Mouse (Mus musculus): ENCODE results near the gene Il31ra. TPM values are rescaled to one million over a fixed set of nuclear protein-coding genes. Genes with fewer than 3 reads are reported as not detected.

Il31ra gene
- polyA plus RNA-seq, 1 experiment from 2014 or later = 0.22 TPM

GRCm38 (mm10) chr13:112510437-112511212, 83.5 kb downstream of the Il31ra start:
- Histone ChIP-seq H3K4me1 (ENCODE audit: control insufficient read depth, insufficient read depth, low read length) (no peaks in the 10 kb centered on the region), H3K27ac (ENCODE audit: low read length) (no peak overlapping the region), H3K9ac (replicated peaks; ENCODE audit: low read depth, low read length) (no peak overlapping the region), H3K4me3 (ENCODE audit: low read depth, low read length) (no peak overlapping the region), H3K9me3 (ENCODE audit: control insufficient read depth, low read depth, low read length) (no peaks in the 10 kb centered on the region), H3K4me2 (replicated peaks; ENCODE audit: low read depth, low read length) (no peak overlapping the region), H3K27me3 (ENCODE audit: control insufficient read depth, insufficient read depth, low read length) (no peaks in the 10 kb centered on the region), H3K36me3 (ENCODE audit: control insufficient read depth, insufficient read depth, low read length) (peaks cover 15% of the 10 kb centered on the region)
- 91% methylated on average over 19 of the region's 19 CpGs for WGBS
- ATAC-seq (ENCODE audit: insufficient number of reproducible peaks, insufficient read depth, low FRiP score, low read depth) = no peak

GRCm38 (mm10) chr13:112509465-112509864, 84.7 kb downstream of the Il31ra start:
- Histone ChIP-seq H3K9me3 (ENCODE audit: control insufficient read depth, low read depth, low read length) (no peaks in the 10 kb centered on the region), H3K36me3 (ENCODE audit: control insufficient read depth, insufficient read depth, low read length) (peaks cover 26% of the 10 kb centered on the region), H3K4me1 (ENCODE audit: control insufficient read depth, insufficient read depth, low read length) (no peaks in the 10 kb centered on the region), H3K9ac (replicated peaks; ENCODE audit: low read depth, low read length) (no peak overlapping the region), H3K4me3 (ENCODE audit: low read depth, low read length) (no peak overlapping the region), H3K27me3 (ENCODE audit: control insufficient read depth, insufficient read depth, low read length) (no peaks in the 10 kb centered on the region), H3K27ac (ENCODE audit: low read length) (no peak overlapping the region), H3K4me2 (replicated peaks; ENCODE audit: low read depth, low read length) (no peak overlapping the region)
- 20% methylated on average over 4 of the region's 4 CpGs for WGBS
- ATAC-seq (ENCODE audit: insufficient number of reproducible peaks, insufficient read depth, low FRiP score, low read depth) = no peak

- ATAC-seq (ENCODE audit: insufficient number of reproducible peaks, insufficient read depth, low FRiP score, low read depth) = no peak
- H3K4me1 ChIP-seq (ENCODE audit: control insufficient read depth, insufficient read depth, low read length) = no peaks in the 10 kb centered on the region
- WGBS = 85% methylated on average over 5 of the region's 5 CpGs
Observed at GRCm38 (mm10) chr13:112508487-112508886, 85.7 kb downstream of the Il31ra start.

GRCm38 (mm10) chr13:112507691-112508090, 86.5 kb downstream of the Il31ra start:
- H3K9ac ChIP-seq (replicated peaks; ENCODE audit: low read depth, low read length) = no peak overlapping the region
- no peak for ATAC-seq (ENCODE audit: insufficient number of reproducible peaks, insufficient read depth, low FRiP score, low read depth)
- H3K36me3 ChIP-seq (ENCODE audit: control insufficient read depth, insufficient read depth, low read length) = peaks cover 44% of the 10 kb centered on the region
- no peaks in the 10 kb centered on the region for H3K27me3 ChIP-seq (ENCODE audit: control insufficient read depth, insufficient read depth, low read length)
- H3K4me2 ChIP-seq (replicated peaks; ENCODE audit: low read depth, low read length) = no peak overlapping the region
- H3K9me3 ChIP-seq (ENCODE audit: control insufficient read depth, low read depth, low read length) = no peaks in the 10 kb centered on the region
- H3K4me3 ChIP-seq (ENCODE audit: low read depth, low read length) = no peak overlapping the region
- WGBS = 81% methylated on average over 13 of the region's 13 CpGs
- no peak overlapping the region for H3K27ac ChIP-seq (ENCODE audit: low read length)
- no peaks in the 10 kb centered on the region for H3K4me1 ChIP-seq (ENCODE audit: control insufficient read depth, insufficient read depth, low read length)

More at GRCm38 (mm10) chr13:112508487-112508886, 85.7 kb downstream of the Il31ra start:
- no peak overlapping the region for H3K4me2 ChIP-seq (replicated peaks; ENCODE audit: low read depth, low read length)
- peaks cover 36% of the 10 kb centered on the region for H3K36me3 ChIP-seq (ENCODE audit: control insufficient read depth, insufficient read depth, low read length)
- H3K4me3 ChIP-seq (ENCODE audit: low read depth, low read length) = no peak overlapping the region
- H3K27ac ChIP-seq (ENCODE audit: low read length) = no peak overlapping the region
- H3K9me3 ChIP-seq (ENCODE audit: control insufficient read depth, low read depth, low read length) = no peaks in the 10 kb centered on the region
- no peaks in the 10 kb centered on the region for H3K27me3 ChIP-seq (ENCODE audit: control insufficient read depth, insufficient read depth, low read length)
- H3K9ac ChIP-seq (replicated peaks; ENCODE audit: low read depth, low read length) = no peak overlapping the region

GRCm38 (mm10) chr13:112506766-112507165, 87.4 kb downstream of the Il31ra start:
- Histone ChIP-seq H3K27ac (ENCODE audit: low read length) (no peak overlapping the region), H3K9me3 (ENCODE audit: control insufficient read depth, low read depth, low read length) (no peaks in the 10 kb centered on the region), H3K36me3 (ENCODE audit: control insufficient read depth, insufficient read depth, low read length) (peaks cover 50% of the 10 kb centered on the region), H3K4me3 (ENCODE audit: low read depth, low read length) (no peak overlapping the region), H3K27me3 (ENCODE audit: control insufficient read depth, insufficient read depth, low read length) (no peaks in the 10 kb centered on the region), H3K4me1 (ENCODE audit: control insufficient read depth, insufficient read depth, low read length) (no peaks in the 10 kb centered on the region), H3K4me2 (replicated peaks; ENCODE audit: low read depth, low read length) (no peak overlapping the region), H3K9ac (replicated peaks; ENCODE audit: low read depth, low read length) (no peak overlapping the region)
- WGBS = 88% methylated on average over 13 of the region's 13 CpGs
- ATAC-seq (ENCODE audit: insufficient number of reproducible peaks, insufficient read depth, low FRiP score, low read depth) = no peak

GRCm38 (mm10) chr13:112505436-112505835, 88.7 kb downstream of the Il31ra start:
- Histone ChIP-seq H3K4me3 (ENCODE audit: low read depth, low read length) (no peak overlapping the region), H3K9ac (replicated peaks; ENCODE audit: low read depth, low read length) (no peak overlapping the region), H3K4me1 (ENCODE audit: control insufficient read depth, insufficient read depth, low read length) (no peaks in the 10 kb centered on the region), H3K9me3 (ENCODE audit: control insufficient read depth, low read depth, low read length) (no peaks in the 10 kb centered on the region), H3K4me2 (replicated peaks; ENCODE audit: low read depth, low read length) (no peak overlapping the region), H3K27me3 (ENCODE audit: control insufficient read depth, insufficient read depth, low read length) (no peaks in the 10 kb centered on the region), H3K36me3 (ENCODE audit: control insufficient read depth, insufficient read depth, low read length) (peaks cover 62% of the 10 kb centered on the region), H3K27ac (ENCODE audit: low read length) (no peak overlapping the region)
- 90% methylated on average over 6 of the region's 6 CpGs for WGBS
- no peak for ATAC-seq (ENCODE audit: insufficient number of reproducible peaks, insufficient read depth, low FRiP score, low read depth)

GRCm38 (mm10) chr13:112503846-112504245, 90.3 kb downstream of the Il31ra start:
- H3K9me3 ChIP-seq (ENCODE audit: control insufficient read depth, low read depth, low read length) = no peaks in the 10 kb centered on the region
- no peak overlapping the region for H3K9ac ChIP-seq (replicated peaks; ENCODE audit: low read depth, low read length)
- H3K4me2 ChIP-seq (replicated peaks; ENCODE audit: low read depth, low read length) = no peak overlapping the region
- peaks cover 72% of the 10 kb centered on the region for H3K36me3 ChIP-seq (ENCODE audit: control insufficient read depth, insufficient read depth, low read length)
- ATAC-seq (ENCODE audit: insufficient number of reproducible peaks, insufficient read depth, low FRiP score, low read depth) = no peak
- no peak overlapping the region for H3K4me3 ChIP-seq (ENCODE audit: low read depth, low read length)
- 94% methylated on average over 13 of the region's 13 CpGs for WGBS
- H3K4me1 ChIP-seq (ENCODE audit: control insufficient read depth, insufficient read depth, low read length) = no peaks in the 10 kb centered on the region
- no peaks in the 10 kb centered on the region for H3K27me3 ChIP-seq (ENCODE audit: control insufficient read depth, insufficient read depth, low read length)
- no peak overlapping the region for H3K27ac ChIP-seq (ENCODE audit: low read length)

GRCm38 (mm10) chr13:112500466-112500865, 93.7 kb downstream of the Il31ra start:
- H3K27ac ChIP-seq (ENCODE audit: low read length) = no peak overlapping the region
- H3K4me3 ChIP-seq (ENCODE audit: low read depth, low read length) = no peak overlapping the region
- no peak overlapping the region for H3K4me2 ChIP-seq (replicated peaks; ENCODE audit: low read depth, low read length)
- H3K36me3 ChIP-seq (ENCODE audit: control insufficient read depth, insufficient read depth, low read length) = peaks cover 76% of the 10 kb centered on the region
- no peaks in the 10 kb centered on the region for H3K9me3 ChIP-seq (ENCODE audit: control insufficient read depth, low read depth, low read length)
- ATAC-seq (ENCODE audit: insufficient number of reproducible peaks, insufficient read depth, low FRiP score, low read depth) = peak; percentile 46; the same call in 1 of the 2 replicates
- H3K4me1 ChIP-seq (ENCODE audit: control insufficient read depth, insufficient read depth, low read length) = no peaks in the 10 kb centered on the region
- no peaks in the 10 kb centered on the region for H3K27me3 ChIP-seq (ENCODE audit: control insufficient read depth, insufficient read depth, low read length)
- WGBS = 73% methylated on average over 9 of the region's 9 CpGs
- H3K9ac ChIP-seq (replicated peaks; ENCODE audit: low read depth, low read length) = no peak overlapping the region

- Histone ChIP-seq H3K4me3 (ENCODE audit: low read depth, low read length) (no peak overlapping the region), H3K9ac (replicated peaks; ENCODE audit: low read depth, low read length) (no peak overlapping the region), H3K4me2 (replicated peaks; ENCODE audit: low read depth, low read length) (no peak overlapping the region), H3K4me1 (ENCODE audit: control insufficient read depth, insufficient read depth, low read length) (no peaks in the 10 kb centered on the region), H3K9me3 (ENCODE audit: control insufficient read depth, low read depth, low read length) (no peaks in the 10 kb centered on the region), H3K36me3 (ENCODE audit: control insufficient read depth, insufficient read depth, low read length) (peaks cover 77% of the 10 kb centered on the region), H3K27me3 (ENCODE audit: control insufficient read depth, insufficient read depth, low read length) (no peaks in the 10 kb centered on the region), H3K27ac (ENCODE audit: low read length) (no peak overlapping the region)
- no peak for ATAC-seq (ENCODE audit: insufficient number of reproducible peaks, insufficient read depth, low FRiP score, low read depth)
- WGBS = 84% methylated on average over 4 of the region's 4 CpGs
Observed at GRCm38 (mm10) chr13:112500027-112500426, 94.1 kb downstream of the Il31ra start.

Data from stomach, embryonic 14.5 days (tissue).